Mouse (Mus musculus) cerebellum, postnatal 4 days (tissue): ENCODE data around the gene Hist1h2bf.
A peak's percentile ranks its signal among the peaks of the same experiment; 100 is the strongest.

Experiments
- DNase-seq, 2 experiments: peaks; one replicate each; pipeline ENCODE4 v3.0.0; 2022; ENCODE audit warnings: low spot score in 2 of 2, mixed read lengths in 1 of 2

Hist1h2bf gene

DNA sequence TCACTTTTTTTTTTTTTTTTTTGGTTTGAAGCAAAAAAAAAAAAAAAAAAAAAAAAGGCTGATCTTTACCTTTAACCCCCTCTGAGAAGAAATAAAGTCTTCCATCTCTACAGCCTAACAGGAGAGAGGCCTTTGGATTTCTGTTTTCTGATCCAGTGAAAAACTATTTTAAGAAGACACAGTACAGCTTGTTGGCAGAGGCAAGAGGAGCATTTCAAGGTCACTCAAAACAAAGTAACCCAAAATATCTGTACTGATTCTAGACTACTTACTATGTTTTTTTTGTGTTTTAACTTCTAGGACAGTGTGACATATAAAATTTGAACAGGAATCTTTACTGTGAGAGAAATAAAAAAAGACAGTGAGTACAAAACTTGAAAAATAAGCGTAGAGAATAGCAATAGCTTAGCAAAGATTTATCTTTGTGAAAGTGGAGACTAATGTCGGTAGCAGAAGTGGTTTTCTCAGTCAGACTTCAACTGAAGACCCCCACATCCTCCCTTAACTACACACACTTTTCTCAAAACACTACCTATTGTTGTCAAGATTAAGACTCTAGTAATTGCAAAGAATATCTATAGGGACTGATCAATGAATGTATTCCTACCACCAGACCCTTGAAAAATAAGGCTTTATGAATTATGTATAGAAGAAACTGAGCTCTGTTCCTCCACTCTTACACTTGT lies 44.4 kb downstream of the Hist1h2bf start:
- DNase-seq = no peak

DNA sequence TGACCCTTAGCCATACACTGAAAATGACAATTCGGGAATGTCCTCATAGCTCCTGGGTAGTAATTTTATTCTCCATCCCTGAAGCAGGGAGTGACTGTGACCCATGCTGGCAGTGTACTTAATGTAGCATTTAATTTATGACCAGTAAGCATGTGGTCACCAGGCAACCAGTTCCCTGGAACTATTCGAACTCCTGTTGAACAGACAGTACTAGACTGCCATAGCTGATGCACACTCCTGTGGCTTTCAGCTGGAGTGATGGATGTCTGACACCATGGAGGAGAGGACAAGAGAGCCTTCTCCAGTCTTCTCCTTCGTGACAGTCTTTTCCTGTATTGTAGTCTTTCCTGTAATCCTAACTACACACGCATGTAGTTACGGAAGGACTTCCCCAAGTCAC lies 45.0 kb downstream of the Hist1h2bf start:
- no peak for DNase-seq

DNA sequence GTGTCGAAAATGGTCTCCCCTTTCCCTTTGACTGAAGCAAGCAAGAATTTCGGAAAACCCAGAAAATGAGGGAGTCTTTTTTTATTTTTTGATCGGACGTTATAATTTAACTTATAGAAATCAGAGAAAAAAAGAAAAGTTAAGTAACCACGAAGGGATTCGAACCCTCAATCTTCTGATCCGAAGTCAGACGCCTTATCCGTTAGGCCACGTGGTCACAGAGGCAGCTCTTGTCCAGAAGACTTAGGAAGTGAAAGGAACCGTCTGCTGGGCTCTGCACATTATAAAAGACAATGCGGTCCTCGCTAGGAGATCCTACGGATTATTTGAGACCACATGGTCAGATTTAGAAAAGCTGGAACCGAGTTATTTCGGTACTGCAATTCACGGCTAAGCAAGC lies 47.7 kb downstream of the Hist1h2bf start:
- peak; percentile 89 to 96 for DNase-seq

- DNase-seq = no peak
Measured at GRCm38 (mm10) chr13:23525901-23526300, 48.1 kb downstream of the Hist1h2bf start.

DNA sequence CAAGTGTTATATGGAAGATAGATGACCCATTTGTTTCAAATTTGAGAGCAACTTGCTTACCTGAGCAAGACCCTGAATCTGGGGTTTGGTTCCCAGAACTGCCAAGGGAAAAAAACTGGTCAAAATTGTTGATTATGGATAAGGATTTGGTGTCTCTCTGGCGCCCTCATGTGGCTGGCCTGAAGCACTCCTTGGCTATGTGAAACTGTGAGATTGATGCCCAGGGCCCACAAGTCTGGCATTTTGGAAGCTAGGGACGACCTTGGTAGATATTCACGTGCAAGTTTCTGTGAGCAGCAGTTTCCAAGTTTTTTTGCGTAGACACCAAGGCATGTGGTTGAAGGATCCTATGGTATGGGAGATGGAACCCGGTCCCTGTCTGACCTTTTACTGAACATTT lies 49.3 kb downstream of the Hist1h2bf start:
- DNase-seq = peak; percentile 72 to 75

DNA sequence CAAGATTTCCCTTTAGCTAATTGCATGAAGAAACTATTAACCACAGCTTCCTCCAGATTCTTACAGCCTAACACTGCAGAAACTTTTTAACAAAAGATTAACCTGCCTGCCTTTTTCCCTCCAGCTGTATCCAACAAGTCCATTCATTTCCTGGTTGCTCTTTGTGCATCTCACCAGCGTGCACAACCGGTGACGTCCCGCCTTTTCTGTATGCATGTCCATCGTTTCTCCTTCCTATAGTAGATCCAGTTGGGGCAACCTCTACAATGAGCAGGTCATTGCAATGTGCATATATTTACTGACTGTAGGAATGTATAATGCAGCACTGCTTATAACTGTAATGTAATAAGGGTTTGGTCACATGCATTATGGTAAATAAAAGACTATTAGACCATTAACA lies 50.0 kb downstream of the Hist1h2bf start:
- DNase-seq = no peak
